Mouse (Mus musculus) frontal cortex, postnatal 25 days (tissue): ENCODE results near the gene Cpxm1.

Experiments used
- DNase-seq, 2 experiments: peaks; one replicate each; pipeline ENCODE4 v3.0.0; 2022; ENCODE audit warnings: low spot score in 2 of 2

Gene Cpxm1

DNA sequence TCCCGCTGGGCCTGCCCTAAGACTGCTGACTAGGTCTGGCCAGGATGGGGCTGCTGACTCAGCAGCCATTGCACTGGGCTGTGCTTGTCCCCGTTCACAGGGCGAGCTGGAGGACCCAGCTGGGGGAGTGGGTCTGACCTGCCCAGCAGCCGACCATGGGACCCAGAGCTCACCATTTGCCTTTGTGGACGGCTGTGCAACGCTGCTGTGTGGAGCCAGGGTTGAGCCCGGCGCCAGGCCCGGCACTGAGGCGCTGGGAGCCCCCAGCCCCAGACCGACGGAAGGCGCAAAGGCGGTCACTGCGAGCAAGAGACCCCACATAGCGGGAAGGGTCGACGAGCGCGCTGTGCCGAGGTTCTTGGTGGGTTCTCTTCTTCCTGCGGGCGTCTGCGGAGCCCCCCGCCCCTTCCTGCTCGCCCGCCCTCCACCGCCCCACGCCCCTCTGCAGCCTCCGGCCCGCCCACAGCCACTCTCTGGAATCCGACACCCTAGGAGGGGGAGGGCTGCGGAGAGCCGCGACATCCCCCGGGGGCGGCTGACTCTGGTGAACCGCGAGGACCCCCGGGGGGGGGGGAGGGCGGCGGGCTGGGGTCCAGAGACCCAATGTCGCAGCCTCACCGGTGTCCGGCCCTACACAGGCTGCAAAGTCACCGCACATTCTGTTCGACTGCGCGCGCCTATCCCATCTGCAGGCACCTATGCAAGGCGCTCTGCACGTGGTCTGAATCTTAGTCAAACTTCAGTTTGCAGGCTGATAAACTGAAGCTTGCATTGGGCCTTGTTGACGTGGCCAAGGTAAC lies at the start of gene Cpxm1:
Gene Cpxm1, minus strand, starts transcription at position 389 of the 800 bp plus-strand sequence.
- DNase-seq, result no peak

DNA sequence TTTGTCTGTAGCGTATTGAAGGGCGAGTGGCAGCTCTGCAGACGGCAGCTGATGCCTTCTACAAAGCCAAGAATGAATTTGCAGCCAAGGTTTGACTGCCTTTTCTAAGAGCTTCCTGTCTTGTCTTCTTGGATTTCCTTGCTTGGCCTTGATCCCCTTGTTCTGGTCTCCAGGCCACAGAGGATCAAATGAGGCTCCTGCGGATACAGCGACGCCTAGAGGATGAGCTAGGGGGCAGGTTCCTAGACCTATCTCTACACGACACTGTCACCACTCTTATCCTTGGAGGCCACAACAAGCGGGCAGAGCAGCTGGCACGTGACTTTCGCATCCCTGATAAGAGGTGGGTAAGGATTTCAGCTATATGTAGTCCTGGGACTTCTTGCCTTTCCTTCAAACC lies 44.8 kb upstream of the Cpxm1 start:
- no peak for DNase-seq

DNA sequence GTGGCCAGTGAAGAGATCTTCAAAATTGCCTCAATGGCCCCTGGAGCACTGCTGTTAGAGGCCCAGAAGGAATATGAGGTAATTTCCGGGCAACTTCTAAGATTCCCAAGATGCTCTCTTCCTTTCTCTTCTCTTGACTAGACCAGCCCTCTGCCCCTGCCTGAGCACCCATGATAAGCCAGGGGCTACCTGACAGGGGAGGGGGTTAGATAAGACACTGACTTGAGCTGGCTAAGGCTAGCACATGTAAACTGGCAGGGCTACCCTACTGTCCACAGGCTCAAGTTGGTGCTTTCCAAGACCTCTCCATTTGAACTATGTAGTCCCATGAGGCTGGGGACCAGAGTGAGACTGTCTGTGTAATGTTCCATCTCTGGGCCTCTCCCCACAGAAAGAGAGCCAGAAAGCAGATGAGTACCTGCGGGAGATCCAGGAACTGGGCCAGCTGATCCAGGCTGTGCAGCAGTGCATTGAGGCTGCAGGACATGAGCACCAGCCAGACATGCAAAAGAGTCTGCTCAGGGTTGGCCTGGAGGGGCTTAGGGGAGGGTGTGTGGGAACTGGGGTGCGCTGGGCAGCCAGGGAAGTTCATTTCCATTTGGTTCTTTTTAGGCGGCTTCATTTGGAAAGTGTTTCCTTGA lies 42.6 kb upstream of the Cpxm1 start:
- no peak for DNase-seq

DNA sequence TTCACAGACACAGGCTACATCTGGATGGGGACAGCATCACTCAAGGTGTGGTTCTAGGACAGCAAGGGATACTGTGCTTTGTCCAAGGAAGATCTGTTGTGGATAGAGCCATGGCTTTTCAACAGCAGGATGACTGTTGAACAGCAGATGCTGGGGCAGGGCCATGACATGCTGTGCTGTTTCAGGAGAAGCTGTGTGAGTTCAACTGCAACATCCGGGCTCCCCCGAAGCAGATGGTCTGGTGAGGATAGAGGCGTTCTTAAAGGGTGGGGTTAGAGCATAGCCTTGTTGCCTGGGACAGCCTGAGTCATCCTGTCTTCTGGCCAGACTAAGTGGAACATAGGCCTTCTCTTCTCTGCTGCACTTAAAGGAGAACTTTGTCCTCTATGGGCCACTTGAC lies 41.5 kb upstream of the Cpxm1 start:
- DNase-seq, result no peak

DNA sequence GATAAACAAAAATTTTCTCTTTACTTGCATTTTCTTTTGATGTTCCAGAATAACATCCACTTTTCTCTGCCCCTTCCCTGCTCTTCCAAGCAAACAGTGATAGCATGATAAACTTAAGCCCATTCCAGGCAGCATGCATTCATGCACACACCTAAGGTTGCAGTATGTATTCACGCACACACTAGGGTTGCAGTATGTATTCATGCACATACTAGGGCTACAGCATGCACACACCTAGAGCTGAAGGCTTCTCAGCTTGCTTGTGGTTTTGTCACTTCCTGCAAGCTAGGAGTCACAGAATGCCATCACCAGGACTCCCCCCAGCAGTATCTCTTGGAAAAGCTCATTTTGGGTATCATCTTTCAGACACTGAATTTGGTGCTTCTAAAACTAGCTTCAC lies 39.4 kb upstream of the Cpxm1 start:
- DNase-seq, result no peak

DNA sequence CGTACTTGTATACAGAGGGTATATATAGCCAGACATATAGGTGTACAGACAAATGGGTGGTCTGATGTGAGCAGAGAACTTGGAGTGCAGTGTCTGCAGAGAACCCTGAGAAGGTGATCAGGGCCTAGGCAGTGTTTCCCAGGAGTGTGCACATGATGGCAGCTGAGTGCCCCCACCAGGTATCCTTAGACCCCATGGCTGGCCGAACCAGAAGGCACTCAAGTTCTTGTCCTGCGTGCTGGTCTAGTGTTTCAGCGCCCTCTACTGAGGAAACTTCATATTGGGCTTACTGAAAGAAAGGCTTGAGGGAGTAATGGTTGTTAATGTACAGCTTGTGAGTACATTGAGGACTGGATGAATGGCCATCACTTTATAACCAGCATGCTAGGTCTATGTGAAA lies 35.8 kb upstream of the Cpxm1 start:
- no peak for DNase-seq

DNA sequence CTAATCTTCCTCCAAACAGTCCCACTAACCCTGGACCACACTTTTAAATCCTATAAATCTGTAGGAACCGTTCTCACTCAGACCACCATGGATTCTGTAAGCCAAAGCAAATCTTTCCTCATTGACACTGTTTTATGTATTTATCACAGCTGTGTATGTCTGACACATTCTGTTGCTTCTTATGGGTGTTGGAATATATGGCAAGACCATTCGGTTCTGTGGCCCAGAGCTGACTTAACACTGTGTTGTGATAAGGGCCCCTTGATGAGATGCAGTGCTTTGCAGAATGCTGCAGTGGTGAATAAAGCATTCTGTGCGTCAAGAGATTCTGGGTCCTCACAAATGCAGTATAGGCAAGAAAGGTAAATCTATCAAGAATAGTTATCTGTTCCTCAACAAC lies 34.8 kb upstream of the Cpxm1 start:
- DNase-seq, result no peak

DNA sequence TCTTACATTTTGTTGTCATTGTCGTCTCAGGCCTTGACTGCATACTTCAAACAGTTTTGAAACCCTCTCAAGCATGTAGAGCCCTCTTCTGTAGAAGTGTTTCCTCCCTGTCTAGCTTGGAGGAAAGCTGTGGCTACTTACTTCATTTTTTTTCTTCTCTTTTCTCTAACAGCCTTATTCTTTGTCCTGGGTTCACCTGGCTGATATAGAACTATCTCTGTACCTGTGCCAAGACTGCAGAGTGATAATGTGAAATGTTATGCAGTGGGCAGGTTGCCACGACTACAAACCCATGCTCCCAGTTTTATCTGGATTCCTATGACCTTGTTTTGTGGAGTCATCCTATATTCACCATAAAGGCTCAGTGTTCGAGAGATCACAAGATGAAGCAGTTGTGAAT lies 33.1 kb upstream of the Cpxm1 start:
- no peak for DNase-seq

DNA sequence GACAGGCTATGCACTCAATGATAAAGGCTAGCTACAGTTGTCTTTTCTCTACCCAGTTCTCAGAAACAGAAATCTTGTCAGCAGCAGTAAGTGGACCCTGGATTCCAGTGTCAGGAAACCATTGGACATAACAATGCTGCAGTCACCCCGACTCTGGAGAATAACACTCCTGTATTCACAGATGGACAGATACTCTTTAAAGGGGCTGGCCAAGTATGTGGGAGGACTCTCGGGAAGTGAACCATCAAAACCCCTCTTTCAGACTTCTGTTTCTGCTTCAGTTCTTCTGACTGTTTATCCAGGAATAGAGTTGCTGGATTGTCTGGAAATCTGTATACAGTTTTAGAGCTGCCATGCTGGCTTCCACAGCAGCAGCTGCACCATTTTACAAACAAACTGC lies 32.5 kb upstream of the Cpxm1 start:
- DNase-seq, result no peak

DNA sequence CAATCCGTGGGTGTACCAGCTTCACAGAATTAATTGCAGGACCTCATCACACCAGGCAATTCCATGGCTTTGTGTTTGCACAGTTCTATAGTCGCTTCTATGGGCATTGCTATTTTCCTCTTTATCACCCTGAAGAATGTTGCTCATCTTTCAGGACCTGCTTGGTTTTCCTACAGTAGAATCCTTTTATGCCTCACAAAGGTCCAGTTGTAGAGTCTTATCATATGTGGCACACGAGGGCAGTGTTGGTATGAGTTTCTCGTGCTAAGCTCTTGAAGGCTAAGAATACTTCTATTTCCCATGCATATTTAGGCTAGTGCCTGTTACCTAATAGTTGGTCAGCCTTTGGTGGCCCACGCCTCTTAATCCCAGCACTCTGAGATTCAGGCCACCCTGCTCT lies 27.7 kb upstream of the Cpxm1 start:
- no peak for DNase-seq

DNA sequence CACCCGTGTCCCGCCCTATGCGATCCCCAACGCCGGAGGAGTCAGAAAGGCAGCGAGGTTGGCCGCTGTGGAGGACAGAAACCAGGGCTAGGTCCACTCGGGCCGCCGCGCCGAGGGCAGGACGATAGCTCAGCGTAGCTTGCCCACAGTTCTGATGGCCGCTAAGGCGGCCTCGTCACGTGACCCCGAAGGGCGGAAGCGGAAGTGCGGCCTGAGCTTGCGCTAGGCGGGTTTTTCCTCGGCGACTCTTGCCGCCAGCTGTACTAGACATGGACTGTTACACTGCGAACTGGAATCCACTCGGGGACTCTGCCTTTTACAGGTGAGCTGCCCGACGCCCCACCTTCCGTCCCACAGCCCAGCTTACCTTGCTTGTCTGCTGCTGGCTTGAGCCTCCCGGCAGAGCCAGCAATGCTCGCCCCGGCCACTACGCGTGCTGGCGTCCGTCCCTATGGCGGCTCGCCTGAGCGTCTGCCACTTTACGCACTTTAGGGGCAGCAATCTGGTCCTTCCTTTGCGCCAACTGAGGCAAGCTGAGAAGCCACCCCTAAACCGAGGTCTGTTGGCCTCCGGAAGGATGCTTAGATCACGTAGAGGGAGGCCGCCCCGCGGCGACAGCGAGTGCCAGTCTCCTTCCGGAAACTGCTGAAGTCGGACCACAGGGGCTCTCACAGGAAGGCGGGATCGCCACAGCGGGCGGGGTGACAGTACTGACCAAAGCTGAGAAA lies 26.9 kb upstream of the Cpxm1 start, which contains the start of the genes Vps16 and Pced1a:
Gene Vps16, plus strand, starts transcription at position 214 of the 728 bp plus-strand sequence.
Gene Pced1a, minus strand, starts transcription at position 576 of the 728 bp plus-strand sequence.
- DNase-seq, result peak; percentile 84 to 85

DNA sequence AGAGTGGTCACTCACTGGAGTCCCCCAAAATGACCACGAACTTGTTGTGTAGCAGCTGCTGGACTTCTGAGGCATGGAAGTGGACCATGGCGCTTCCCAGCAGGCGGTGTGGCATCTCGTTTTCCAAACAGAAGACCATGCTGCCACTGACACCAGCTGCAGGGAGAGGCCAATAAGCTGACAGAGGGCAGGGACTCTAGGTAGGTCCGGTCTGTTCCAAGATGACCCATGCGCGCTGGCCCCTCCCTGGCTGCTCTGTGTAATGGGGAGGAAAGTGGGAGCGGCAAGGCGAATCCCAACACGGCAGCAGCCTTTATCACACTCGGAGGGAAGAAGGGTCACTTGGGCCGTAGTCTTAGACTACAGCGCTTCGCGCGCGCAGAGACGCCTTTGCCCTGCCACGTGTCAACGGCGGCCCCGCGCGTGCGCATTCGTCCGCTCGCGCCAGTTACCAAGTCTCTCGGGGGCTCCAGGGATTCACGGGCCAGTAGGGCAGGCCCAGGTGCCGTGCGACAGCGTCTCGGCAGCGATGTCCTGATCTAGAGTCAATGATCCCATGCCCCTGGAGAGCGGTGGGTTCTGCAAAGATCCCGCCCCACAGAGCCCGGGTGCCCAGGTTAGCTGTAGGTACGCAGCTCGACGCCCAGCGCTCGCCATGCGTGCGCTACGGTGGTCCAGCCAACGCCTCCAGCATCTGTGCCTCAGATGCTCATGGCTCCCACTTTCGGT lies 26.2 kb upstream of the Cpxm1 start:
- DNase-seq, result peak; percentile 71 to 73

DNA sequence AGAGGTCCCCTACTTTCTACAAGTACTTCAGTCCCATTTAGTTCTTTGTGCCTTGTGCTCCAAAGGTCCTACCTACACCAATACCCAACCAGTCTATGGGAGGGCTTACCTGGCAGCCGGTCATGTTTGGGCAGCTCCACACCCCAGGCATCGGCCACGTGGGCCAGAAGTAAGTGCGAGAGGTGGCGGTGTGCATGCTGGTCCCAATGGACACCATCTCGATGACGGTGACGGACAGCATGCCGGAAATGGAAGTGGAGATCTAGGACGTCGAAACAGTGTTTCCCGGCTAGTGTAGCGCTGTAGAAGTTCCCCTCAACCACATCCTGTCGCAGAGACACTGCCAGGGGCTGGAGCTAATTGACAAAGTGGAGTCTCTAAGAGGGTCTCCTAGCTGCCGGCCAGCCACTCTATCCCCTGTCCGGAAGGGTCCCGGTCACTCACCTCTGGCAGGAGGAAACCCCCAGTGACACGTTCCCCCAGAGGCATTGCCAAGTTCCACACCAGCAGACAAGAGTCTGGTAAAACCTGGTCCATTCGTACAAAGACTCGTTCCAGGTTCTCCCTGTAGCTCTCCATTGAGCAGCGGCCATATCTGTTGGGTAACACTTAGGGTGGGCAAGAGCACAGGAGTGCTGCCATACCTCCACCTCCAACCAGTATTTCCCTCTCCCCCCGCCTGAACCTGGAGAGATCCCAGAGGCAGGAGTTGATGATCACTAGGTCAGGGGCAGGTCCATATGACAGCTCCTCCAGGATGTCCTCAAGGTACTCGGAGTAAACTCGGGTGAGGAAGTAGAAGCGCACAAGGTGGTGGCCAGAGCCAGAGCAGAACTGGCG lies 24.6 kb upstream of the Cpxm1 start:
- no peak for DNase-seq

DNA sequence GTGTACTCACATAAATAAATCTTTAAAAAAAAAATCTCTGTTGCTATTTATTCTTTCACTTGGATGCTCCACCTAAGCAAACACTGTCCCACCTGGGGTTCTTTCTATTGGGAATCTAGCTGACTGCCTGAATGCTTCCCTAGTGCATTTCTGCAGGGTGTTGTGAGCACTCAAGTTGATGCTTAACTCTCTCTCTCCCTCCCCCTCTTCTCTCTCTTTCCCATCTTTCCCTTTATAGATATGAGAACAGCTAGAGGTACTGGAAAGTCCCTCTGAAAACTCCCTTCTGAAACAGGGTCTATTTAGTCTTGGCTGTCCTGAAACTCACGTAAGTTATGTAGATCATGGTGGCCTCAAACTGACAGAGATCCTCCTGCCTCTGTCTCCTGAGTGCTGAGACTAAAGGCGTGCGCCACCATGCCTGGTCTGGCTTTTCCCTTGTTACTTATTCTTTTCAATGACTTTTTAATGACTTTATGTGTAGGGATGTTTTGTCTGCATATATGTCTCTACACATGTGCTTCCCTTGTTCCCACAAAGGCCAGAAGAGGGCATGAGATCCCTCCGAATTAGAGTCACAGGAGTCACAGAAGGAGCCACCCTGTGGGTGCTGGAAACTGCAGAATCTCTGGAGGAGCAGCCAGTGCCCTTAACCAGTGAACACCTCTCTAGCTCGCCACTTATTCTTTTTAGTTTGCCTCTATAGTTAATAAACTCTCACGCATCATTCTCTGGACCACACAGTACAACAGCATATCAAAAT lies 16.9 kb upstream of the Cpxm1 start:
- no peak for DNase-seq

DNA sequence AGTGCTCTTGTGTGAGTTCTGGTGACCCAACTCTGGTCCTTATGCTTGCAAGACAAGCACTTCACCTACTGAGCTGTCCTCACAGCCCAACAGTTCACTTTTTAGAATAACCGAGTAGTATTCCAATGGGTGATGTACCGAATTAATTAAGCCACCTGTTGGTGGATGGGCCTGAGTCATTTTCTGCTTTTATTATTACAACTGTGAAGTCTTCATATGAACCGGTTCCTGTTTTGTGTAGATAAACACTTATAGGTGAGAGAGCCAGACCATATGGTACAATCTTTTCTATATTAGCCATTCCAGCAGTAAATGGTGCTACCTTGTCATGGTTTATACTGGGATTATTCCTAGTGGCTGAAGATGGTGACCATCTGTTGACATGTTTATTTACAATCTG lies 15.4 kb upstream of the Cpxm1 start:
- DNase-seq, result no peak

DNA sequence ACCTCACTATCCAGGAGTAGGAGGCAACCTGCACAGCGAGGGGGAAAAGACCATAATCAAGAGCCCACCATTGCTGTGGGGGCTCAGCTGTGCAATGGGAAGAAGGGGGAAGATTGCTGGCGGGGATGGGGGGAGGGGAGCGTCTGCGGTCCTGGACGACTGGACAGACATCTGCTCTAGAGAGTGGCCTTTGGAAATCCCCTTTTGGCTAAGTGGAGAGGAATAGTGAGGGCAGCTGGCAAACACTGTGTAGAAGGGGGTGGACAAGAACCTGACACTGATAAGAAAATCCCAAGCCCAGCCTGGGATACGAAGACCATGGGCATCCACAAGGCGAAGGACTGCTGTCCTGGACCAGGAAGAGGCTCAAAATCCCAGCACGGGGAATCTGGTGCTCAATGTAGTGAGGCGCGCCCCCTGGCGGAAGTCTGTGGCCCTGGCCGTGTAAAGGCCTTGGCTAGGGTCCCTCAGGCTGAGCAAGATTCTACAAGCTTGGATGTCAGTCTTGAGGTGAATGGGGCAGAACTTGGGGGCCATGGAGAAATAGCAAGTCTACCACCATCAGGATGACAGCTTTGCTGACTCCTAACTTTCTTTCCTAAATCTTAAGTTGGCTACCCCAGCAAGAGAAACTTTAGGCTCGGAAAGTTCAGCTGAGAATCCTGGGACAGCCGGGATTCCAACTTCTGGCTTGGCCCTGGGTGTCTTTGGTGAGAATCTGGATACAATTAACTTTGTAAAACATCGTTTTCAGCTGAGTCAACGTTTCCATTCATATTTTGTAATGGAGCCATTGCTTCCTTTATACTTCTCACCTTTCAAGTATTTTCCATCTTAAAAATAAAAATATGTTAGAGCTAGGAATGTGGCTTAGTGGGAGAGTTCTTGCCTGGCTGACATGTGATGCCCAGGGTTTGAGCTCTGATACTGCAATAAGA lies 14.5 kb upstream of the Cpxm1 start:
- peak; percentile 75 to 80 for DNase-seq

DNA sequence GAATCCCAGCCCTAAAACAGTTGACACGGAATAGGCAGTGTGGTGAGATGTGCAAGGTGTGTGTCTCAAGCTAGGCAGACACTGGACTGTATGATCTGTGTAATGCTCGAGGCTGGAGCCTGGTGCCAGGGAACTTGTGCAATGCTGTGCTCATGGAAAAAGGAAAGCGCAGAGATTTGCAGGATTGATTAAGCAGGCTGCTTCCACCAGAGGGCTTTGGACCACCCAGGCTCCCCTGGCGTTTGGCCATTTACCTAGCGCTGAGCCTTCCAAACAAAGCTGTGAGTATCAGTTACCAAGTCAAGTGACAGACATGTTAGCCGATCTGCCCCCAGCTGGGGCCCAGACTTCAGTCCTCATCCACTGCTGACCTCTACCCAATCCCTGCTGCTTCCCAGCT lies 10.8 kb upstream of the Cpxm1 start:
- no peak for DNase-seq

DNA sequence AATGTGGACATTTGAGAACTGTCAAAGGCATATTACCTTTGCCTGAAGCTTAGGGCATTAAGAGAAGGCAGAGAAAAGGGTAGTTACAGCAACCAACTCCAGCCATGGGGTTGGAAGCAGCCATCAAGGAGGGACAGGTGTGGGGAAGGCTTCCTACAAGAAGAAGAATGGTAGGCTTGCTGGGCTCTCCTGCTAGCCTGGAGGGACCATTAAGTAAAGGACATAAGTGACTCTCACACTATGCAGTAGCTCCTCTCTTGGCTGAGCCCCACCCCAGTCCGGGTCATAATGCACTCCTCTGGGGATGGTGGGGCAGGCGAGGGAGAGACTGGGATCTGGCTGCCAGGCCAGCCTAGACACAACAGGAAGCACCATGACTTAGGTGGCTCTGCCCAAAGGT lies 8.8 kb upstream of the Cpxm1 start, which contains the start of gene Tmem239:
Gene Tmem239, plus strand, starts transcription at position 301 of the 400 bp plus-strand sequence.
- DNase-seq, result no peak

DNA sequence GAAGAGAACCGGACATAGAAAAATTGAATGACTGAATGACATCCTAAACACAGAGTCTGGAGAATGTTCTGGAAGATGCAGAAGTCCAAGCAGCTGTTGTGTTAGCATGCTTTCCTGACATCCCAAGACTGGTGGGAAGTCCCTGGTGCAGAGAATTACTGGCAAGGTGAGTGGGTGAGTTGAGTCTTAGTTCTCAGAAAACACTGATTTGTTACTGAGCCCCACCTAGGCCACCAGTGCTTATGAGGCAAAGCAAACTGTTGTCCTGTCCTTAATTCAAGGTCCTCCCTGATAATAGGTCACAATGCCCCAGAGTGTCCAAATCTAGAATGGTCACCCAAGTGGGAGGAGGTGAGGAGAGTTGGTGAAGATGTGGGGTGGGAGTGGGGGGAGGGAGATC lies 7.6 kb upstream of the Cpxm1 start, which contains the start of the genes Gm28372 and 1700020A23Rik:
Gene Gm28372, plus strand, starts transcription at position 301 of the 400 bp plus-strand sequence.
Gene 1700020A23Rik, plus strand, starts transcription at position 321 of the 400 bp plus-strand sequence.
- no peak for DNase-seq
